Comparison of ENCODE assay signal across 16 mouse cellular contexts in the genomic region with DNA sequence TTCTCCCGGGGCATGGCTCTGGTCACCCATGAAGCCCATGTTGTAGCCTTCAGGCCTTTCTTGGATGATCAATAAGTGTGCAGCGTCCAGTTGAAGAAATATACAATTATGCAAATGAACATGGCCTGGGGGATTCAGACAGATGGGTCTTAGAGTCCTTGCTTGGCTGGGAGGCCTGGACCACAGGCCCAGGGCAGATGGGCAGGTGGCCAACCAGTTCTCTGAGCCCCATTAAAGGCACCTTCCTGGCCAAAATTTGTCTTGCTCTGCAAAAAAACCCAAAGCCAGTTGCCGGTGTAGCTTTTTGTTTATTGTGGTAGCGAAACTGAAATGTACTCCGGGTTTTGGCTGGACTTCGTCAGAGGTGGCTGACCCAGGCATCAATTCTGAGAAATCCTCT.
"Had no signal": no experiment of that assay in that cellular context is flagged by ENCODE, and none has a peak within 500 bp of the region (broad histone marks: within the 10 kb centered on the region; RNA-seq: fewer than 3 reads in every experiment).

No protein-coding gene starts in this region.

- H3K4me2 ChIP-seq: limb, embryonic 12.5 days; liver, embryonic 13.5 days; lung, embryonic 15.5 days; midbrain, embryonic 12.5 days; neural tube, embryonic 12.5 days had no signal

- H3K36me3 ChIP-seq: limb, embryonic 12.5 days; liver, embryonic 13.5 days; lung, embryonic 15.5 days; midbrain, embryonic 12.5 days; neural tube, embryonic 12.5 days had no signal

- H3K9me3 ChIP-seq: limb, embryonic 12.5 days; liver, embryonic 13.5 days; lung, embryonic 15.5 days; megakaryocyte, embryonic 14.5 days; midbrain, embryonic 12.5 days; neural tube, embryonic 12.5 days had no signal

- DNase-seq: kidney, adult 11 months; kidney, postnatal 14 days; liver; liver, embryonic 13.5 days; liver, postnatal 0 days; lung, postnatal 14 days; retina, postnatal 1 day; thymus, adult 18-20 months; thymus, postnatal 14 days had no signal

- H3K4me3 ChIP-seq: left cerebral cortex, adult 2 months; limb, embryonic 12.5 days; liver, embryonic 13.5 days; lung, embryonic 15.5 days; megakaryocyte, embryonic 14.5 days; midbrain, embryonic 12.5 days; neural tube, embryonic 12.5 days had no signal

- H3K4me1 ChIP-seq: liver, embryonic 13.5 days; lung, embryonic 15.5 days; megakaryocyte, embryonic 14.5 days; midbrain, embryonic 12.5 days had no signal

- H3K27ac ChIP-seq: left cerebral cortex, adult 2 months; limb, embryonic 12.5 days; liver, embryonic 13.5 days; lung, embryonic 15.5 days; macrophage; midbrain, embryonic 12.5 days; neural tube, embryonic 12.5 days had no signal

- H3K27me3 ChIP-seq: limb, embryonic 12.5 days; liver, embryonic 13.5 days; lung, embryonic 15.5 days; midbrain, embryonic 12.5 days; neural tube, embryonic 12.5 days had no signal

- ATAC-seq: liver, postnatal 0 days had no signal

- H3K9ac ChIP-seq: limb, embryonic 12.5 days; liver, embryonic 13.5 days; liver, postnatal 0 days; lung, embryonic 15.5 days; midbrain, embryonic 12.5 days; neural tube, embryonic 12.5 days had no signal
